Mouse (Mus musculus) adrenal gland, adult 18-20 months (tissue): Measurements from ENCODE around the gene Wdr60. TPM values are rescaled to one million over a fixed set of nuclear protein-coding genes. Genes with fewer than 3 reads are reported as not detected.
A peak's percentile ranks its signal among the peaks of the same experiment; 100 is the strongest.

Experiments
- DNase-seq, 2 experiments: peaks; one replicate each; pipeline ENCODE4 v3.0.0; 2021 to 2022; ENCODE audit warnings: low spot score in 2 of 2
- microRNA-seq, 2 experiments: library from miRNA; unstranded; fragments of <30 nt; microRNA quantifications; one replicate each; pipeline ENCODE4 v1.2.0; 2021; ENCODE audit warnings: borderline number of aligned reads in 2 of 2
- total RNA-seq, 2 experiments: library from RNA; stranded (reverse); gene quantifications; 1 replicate in 1 of 2; 2 replicates in 1 of 2; pipeline ENCODE4 v1.2.3; 2021

Gene Wdr60
- total RNA-seq, 2 experiments from 2014 or later: 8.0 to 13.7 TPM

- no peak for DNase-seq
Observed at GRCm38 (mm10) chr12:116194641-116195040, 68.2 kb downstream of the Wdr60 start.

DNA sequence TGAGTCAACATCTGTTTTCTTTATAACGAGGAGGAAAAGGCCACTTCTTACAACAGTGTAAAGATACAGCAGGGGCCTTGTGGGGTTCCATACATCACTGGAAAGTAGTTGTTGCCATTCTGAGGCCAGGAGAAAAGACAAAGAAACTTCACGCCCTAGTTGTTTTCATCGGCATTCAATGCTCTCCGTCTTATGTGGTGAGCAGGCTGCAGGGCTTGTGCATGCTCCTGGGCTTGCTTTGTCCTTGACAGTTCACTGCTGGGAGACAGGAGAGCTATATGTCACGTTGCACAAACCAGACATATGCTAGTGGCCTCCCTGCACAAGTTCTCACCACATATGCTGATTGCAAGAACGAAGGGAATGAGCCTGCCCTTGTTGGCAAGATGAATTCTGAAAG, 68.9 kb downstream of the Wdr60 start:
- no peak for DNase-seq

- DNase-seq: no peak
Observed at GRCm38 (mm10) chr12:116183212-116183935, 79.4 kb downstream of the Wdr60 start.

- DNase-seq: no peak
Observed at GRCm38 (mm10) chr12:116182376-116182775, 80.4 kb downstream of the Wdr60 start.

DNA sequence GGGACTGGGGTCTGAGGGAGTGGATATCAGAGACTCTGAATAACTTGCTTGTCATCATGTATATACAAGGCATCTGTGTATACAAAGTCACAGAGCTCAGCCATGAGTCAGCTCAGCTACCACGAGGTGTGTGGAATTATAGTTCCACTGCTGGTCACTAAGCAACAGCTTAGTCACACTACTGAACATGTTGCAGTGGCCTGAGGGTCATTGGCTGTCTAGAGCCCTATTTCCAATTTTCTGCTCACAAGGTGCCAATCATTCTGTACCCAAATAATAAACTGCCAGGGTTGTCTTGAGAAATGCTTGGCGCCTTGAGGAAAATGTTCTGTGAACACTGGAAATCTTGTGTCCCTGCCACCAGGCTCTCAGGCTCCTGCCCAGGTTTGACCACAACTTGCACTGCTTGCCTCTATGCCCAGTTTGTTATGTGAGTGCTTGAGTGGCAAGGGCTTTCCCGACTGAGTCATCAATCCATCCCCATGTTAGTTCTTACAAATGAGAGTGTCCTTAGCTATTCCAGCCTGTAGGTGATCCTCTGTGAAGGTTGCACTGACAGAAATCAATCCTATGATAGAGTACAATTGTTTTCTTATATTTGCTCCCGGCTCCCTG, 81.3 kb downstream of the Wdr60 start:
- peak in 1 of 2 experiments; percentile 25 for DNase-seq

DNA sequence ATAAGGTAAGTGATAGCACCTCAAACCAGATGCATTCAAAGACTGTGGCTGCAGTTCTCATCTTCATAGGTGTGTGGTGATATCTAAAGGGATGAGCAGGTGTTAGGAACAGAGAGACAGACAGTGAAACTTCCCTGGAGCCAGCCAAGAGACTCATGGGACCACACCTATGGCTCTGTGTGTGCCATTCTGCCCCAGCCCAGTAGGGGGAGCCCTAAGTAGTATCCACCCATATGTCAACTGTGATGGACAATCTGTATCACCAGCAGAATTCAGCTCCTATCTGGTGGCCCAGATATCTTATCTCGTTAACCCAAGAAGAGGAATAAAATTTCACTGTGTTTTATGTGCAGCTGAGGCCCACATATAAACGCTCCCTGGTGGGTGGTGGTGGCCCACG, 85.9 kb downstream of the Wdr60 start:
- peak; percentile 16 to 25 for DNase-seq

DNA sequence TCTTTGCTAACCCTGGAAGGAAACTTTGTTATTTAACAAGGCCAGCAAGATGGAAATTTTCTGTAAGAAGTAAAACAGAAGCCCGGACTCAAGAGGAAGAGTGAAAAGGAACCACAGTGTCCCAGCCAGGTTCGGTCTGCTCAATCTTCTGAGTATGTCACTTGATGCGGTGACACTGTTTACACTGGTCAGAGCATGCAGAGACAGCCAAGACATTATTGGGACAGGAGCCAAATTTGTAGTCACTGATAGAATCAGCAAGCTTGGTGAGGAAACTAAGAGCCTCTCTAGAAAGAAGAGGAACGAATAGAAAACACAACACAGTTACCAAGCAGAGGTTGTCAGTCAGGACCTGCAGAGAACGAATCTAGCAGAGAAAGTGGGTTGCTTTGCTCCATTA, 93.2 kb downstream of the Wdr60 start:
- DNase-seq: no peak

DNA sequence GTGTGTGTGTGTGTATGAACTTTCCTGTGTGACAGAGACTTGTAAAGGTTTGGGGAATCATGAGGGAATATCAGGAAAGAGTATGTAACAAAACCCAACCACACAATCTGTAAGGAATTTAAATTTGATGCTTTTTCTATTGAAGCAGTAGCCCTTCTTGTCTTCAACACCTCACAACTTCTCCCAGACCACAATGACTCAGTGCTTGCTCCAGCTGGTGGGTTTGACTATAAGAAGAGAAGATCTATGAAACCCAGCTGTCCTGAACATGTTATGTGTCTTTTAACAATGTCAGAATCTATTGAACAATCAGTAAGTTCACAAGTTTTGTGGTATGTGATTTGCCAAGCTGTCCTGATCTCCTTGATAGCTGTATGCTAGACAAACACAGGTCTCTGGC, 97.5 kb downstream of the Wdr60 start:
- no peak for DNase-seq

- no peak for DNase-seq
Observed at GRCm38 (mm10) chr12:116159695-116160094, 103.1 kb downstream of the Wdr60 start.

GRCm38 (mm10) chr12:116159223-116159622, 103.6 kb downstream of the Wdr60 start:
- DNase-seq: no peak

DNA sequence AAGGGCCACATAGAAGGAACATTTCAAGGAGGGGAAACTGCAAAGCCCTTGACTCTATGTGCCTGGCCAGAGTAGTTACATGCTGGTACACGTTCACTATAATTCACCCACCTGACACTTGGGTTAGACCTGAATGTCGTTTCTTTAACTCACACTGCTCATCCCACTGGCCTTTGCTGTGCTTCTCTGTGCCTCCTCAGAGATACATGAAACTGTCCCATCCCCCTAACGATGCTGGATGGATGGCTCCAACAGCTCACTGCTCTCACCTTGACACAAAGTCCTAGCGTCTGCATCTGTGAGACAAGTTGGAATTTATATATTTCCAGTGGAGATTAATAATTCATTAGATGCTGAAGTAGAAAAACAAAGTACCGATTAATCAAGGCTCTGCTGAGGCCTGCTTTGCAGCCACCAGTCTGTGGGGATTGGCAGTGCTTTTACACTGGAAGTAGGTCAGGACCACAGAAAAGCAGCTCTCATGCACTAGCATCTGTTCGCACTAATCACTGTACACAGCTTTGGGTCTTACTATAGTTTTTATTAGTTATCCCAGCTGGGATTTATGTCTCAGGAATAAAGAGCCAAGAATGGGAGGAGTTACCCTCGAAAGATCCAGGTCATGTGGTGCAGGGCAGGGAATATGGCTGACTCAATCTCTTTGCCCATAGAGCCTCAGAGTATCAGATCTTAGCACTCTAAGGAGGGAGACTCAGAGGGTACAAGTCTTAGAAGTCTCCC, 105.9 kb downstream of the Wdr60 start:
- no peak for DNase-seq

Small RNA genes lying within 50 kb of the gene (microRNA-seq; reads per million reads assigned to microRNA genes)
- gene Gm23190: 0 reads per million in 2 experiments

Other genes with a start within 250 kb of the Wdr60 start
- 10 to 100 TPM; 24.6 to 24.9 TPM for gene Zfp386, start 215.3 kb downstream of the Wdr60 start, total RNA-seq
- under 1 TPM; 0.40 to 0.67 TPM for gene Vipr2, start 185.3 kb downstream of the Wdr60 start, total RNA-seq
- gene Gm11027, start 12.4 kb upstream of the Wdr60 start, total RNA-seq: not detected
- 10 to 100 TPM; 50.0 to 54.6 TPM for gene Esyt2, start 18.2 kb upstream of the Wdr60 start, total RNA-seq
- gene Ncapg2, start 142.4 kb upstream of the Wdr60 start, total RNA-seq: 1 to 10 TPM; 3.6 to 4.2 TPM
- 10 to 100 TPM; 19.0 to 21.7 TPM for gene Ptprn2, start 222.7 kb upstream of the Wdr60 start, total RNA-seq